Mouse (Mus musculus) cortical plate, adult 2 months (tissue): ENCODE measurements around the gene Tcea2.

ENCODE experiments used
- CTCF ChIP-seq: fragments of 200-500 bp; IDR thresholded peaks from 2 replicates; pipeline ENCODE4 v1.5.1; 2011; ENCODE audit warnings: mild to moderate bottlenecking, control low read depth, low read length; ENCODE audit not compliant: insufficient read depth; ENCODE audit errors: extremely low read depth
- POLR2A ChIP-seq: fragments of 200-500 bp; IDR thresholded peaks from 2 replicates; pipeline ENCODE4 v1.6.1; 2011; ENCODE audit warnings: mild to moderate bottlenecking, low read length, control low read depth; ENCODE audit not compliant: insufficient read depth; ENCODE audit errors: extremely low read depth

GRCm38 (mm10) chr2:181670913-181671311 lies 9.2 kb upstream of the Tcea2 start:
- TF ChIP-seq POLR2A (no peak), CTCF (no peak)
